Mouse (Mus musculus): ENCODE measurements at regions not wholly inside any gene's neighbourhood (a gene's known extent, or its start where the extent isn't known, plus 50 kb on each side); places are given as distances from the start of the nearest gene placed in this dataset.

DNA sequence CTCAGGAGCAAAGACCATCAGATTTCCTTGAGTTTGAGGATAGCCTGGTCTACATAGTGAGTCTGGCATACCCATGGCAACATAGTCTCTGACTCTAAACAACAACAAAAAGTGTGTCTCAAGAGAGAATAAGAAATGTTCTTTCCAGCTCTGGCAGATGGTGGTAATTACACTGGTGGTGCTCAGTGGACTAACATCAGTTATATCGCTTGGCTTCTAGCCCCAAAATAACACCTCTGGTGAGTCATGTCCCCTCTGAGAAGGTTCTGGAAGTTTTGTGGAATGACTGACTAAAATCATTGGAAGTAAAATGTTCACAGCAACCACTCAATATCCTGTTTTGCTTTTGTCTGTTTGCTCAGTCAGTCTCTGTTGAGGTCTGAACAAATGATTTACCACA, 227.3 kb downstream of the Tm4sf1 start:
- H3K4me3 ChIP-seq (ENCODE audit: low read depth, low read length) = no peak overlapping the region
- 81% methylated on average over 1 of the region's 1 CpGs for WGBS (ENCODE audit: insufficient replicate concordance)
- no peaks in the 10 kb centered on the region for H3K36me3 ChIP-seq (ENCODE audit: control insufficient read depth, insufficient read depth, low read length)
- no peaks in the 10 kb centered on the region for H3K4me1 ChIP-seq (ENCODE audit: control insufficient read depth, insufficient read depth, low read length)
- no peaks in the 10 kb centered on the region for H3K9me3 ChIP-seq (replicated peaks; ENCODE audit: control insufficient read depth, low read length)
- no peak for ATAC-seq (replicated peaks; ENCODE audit: insufficient number of reproducible peaks, low FRiP score, low TSS enrichment)
- no peak overlapping the region for H3K27ac ChIP-seq (ENCODE audit: low read depth, low read length)
- H3K4me2 ChIP-seq = no peak overlapping the region
- no peak overlapping the region for H3K9ac ChIP-seq (ENCODE audit: low read depth, low read length)
- no peaks in the 10 kb centered on the region for H3K27me3 ChIP-seq (ENCODE audit: control insufficient read depth, insufficient read depth, low read length)

- Histone ChIP-seq H3K4me1 (ENCODE audit: control insufficient read depth, insufficient read depth, low read length) (no peaks in the 10 kb centered on the region), H3K27ac (ENCODE audit: low read depth, low read length) (no peak overlapping the region), H3K9ac (ENCODE audit: low read depth, low read length) (no peak overlapping the region), H3K4me2 (no peak overlapping the region), H3K27me3 (ENCODE audit: control insufficient read depth, insufficient read depth, low read length) (no peaks in the 10 kb centered on the region), H3K36me3 (ENCODE audit: control insufficient read depth, insufficient read depth, low read length) (no peaks in the 10 kb centered on the region), H3K4me3 (ENCODE audit: low read depth, low read length) (no peak overlapping the region), H3K9me3 (replicated peaks; ENCODE audit: control insufficient read depth, low read length) (no peaks in the 10 kb centered on the region)
- no peak for ATAC-seq (replicated peaks; ENCODE audit: insufficient number of reproducible peaks, low FRiP score, low TSS enrichment)
- WGBS (ENCODE audit: insufficient replicate concordance) = 69% methylated on average over 4 of the region's 4 CpGs
These were observed 227.8 kb downstream of the Tm4sf1 start for GRCm38 (mm10) chr3:57073962-57074506.

DNA sequence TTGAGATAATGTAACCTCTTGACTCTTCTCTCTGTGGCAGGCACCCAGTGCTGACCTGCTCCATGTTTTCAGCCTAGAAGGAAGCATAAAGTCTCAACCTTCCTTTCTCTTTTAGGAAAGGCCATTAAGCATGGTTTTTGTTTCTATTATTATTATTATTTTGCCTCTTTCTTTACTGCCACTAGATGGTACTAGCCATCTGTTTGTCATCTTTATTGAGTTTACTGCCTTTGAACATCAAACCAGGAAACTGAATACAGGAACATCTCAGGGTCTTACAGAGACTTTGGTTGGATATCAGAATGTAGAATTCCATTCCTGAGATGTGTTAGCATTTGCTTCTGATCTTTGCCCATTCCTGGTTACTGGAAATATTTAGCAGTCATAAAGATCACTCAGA, 268.8 kb downstream of the Tm4sf1 start:
- no peak for ATAC-seq (replicated peaks; ENCODE audit: insufficient number of reproducible peaks, low FRiP score, low TSS enrichment)
- no peak overlapping the region for H3K27ac ChIP-seq (ENCODE audit: low read depth, low read length)
- H3K27me3 ChIP-seq (ENCODE audit: control insufficient read depth, insufficient read depth, low read length) = no peaks in the 10 kb centered on the region
- no peaks in the 10 kb centered on the region for H3K9me3 ChIP-seq (replicated peaks; ENCODE audit: control insufficient read depth, low read length)
- H3K36me3 ChIP-seq (ENCODE audit: control insufficient read depth, insufficient read depth, low read length) = no peaks in the 10 kb centered on the region
- no peak overlapping the region for H3K4me3 ChIP-seq (ENCODE audit: low read depth, low read length)
- H3K4me2 ChIP-seq = no peak overlapping the region
- H3K9ac ChIP-seq (ENCODE audit: low read depth, low read length) = no peak overlapping the region
- H3K4me1 ChIP-seq (ENCODE audit: control insufficient read depth, insufficient read depth, low read length) = no peaks in the 10 kb centered on the region

- Histone ChIP-seq H3K4me3 (ENCODE audit: low read depth, low read length) (no peak overlapping the region), H3K9ac (ENCODE audit: low read depth, low read length) (no peak overlapping the region), H3K36me3 (ENCODE audit: control insufficient read depth, insufficient read depth, low read length) (no peaks in the 10 kb centered on the region), H3K27me3 (ENCODE audit: control insufficient read depth, insufficient read depth, low read length) (no peaks in the 10 kb centered on the region), H3K4me1 (ENCODE audit: control insufficient read depth, insufficient read depth, low read length) (no peaks in the 10 kb centered on the region), H3K9me3 (replicated peaks; ENCODE audit: control insufficient read depth, low read length) (no peaks in the 10 kb centered on the region), H3K4me2 (no peak overlapping the region), H3K27ac (ENCODE audit: low read depth, low read length) (no peak overlapping the region)
- no peak for ATAC-seq (replicated peaks; ENCODE audit: insufficient number of reproducible peaks, low FRiP score, low TSS enrichment)
These were observed 283.6 kb downstream of the Tm4sf1 start for GRCm38 (mm10) chr3:57018171-57018570.

DNA sequence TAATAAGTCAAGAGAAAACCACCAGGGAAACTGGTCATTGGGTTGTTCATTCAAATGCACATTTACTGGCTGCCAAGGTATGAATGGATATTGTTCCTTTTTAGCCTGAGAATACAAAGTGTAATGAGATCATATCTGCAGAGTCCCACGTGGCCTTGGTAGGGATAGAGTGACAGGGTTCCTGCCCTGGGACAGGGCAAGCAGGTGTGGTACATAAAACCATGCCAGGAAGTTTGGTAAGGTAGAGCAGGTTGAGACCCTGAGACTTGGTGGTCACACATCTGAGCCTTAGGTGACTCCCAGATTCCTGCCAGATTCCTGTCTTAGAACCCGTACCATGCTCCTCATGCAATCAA, 320.5 kb downstream of the Tm4sf1 start:
- no peaks in the 10 kb centered on the region for H3K4me1 ChIP-seq (ENCODE audit: control insufficient read depth, insufficient read depth, low read length)
- H3K4me3 ChIP-seq (ENCODE audit: low read depth, low read length) = no peak overlapping the region
- no peaks in the 10 kb centered on the region for H3K36me3 ChIP-seq (ENCODE audit: control insufficient read depth, insufficient read depth, low read length)
- no peak overlapping the region for H3K4me2 ChIP-seq
- H3K9me3 ChIP-seq (replicated peaks; ENCODE audit: control insufficient read depth, low read length) = no peaks in the 10 kb centered on the region
- H3K27me3 ChIP-seq (ENCODE audit: control insufficient read depth, insufficient read depth, low read length) = no peaks in the 10 kb centered on the region
- H3K27ac ChIP-seq (ENCODE audit: low read depth, low read length) = no peak overlapping the region
- no peak overlapping the region for H3K9ac ChIP-seq (ENCODE audit: low read depth, low read length)
- ATAC-seq (replicated peaks; ENCODE audit: insufficient number of reproducible peaks, low FRiP score, low TSS enrichment) = no peak
- WGBS (ENCODE audit: insufficient replicate concordance) = 80% methylated on average over 2 of the region's 2 CpGs

DNA sequence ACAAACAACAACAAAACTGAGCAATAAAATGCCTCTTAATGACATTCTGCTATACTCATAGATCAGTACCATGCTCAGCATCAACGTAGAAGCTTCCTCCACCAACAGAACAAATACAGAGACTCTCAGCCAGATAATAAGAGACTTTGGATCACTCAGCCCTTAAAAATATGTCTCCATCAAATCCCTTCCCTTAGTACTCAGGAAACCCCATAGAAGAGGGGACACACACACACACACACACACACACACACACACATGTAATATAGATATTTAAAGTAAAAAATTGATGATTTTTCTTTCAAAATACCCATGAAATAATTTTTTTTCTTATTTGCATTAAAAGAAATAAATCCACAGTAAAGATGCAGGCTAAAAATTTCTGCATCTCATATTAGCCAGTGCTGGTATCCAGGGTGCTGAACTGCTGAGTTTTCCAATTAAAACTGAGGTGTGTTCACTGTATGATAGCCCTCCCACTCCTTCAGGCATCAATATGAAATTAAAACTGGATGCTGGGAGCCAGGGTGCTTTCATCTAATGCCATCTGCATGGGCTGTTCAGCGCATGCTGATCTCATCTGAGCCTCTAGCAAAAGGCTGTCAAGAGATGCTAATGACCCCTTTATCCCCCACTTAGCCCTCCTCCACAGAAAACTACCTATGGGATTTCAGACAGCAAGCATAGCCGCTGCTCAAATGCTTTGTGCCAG, 321.0 kb downstream of the Tm4sf1 start:
- no peak for ATAC-seq (replicated peaks; ENCODE audit: insufficient number of reproducible peaks, low FRiP score, low TSS enrichment)
- H3K4me2 ChIP-seq = no peak overlapping the region
- H3K27ac ChIP-seq (ENCODE audit: low read depth, low read length) = no peak overlapping the region
- H3K27me3 ChIP-seq (ENCODE audit: control insufficient read depth, insufficient read depth, low read length) = no peaks in the 10 kb centered on the region
- H3K36me3 ChIP-seq (ENCODE audit: control insufficient read depth, insufficient read depth, low read length) = no peaks in the 10 kb centered on the region
- no peaks in the 10 kb centered on the region for H3K9me3 ChIP-seq (replicated peaks; ENCODE audit: control insufficient read depth, low read length)
- H3K9ac ChIP-seq (ENCODE audit: low read depth, low read length) = no peak overlapping the region
- WGBS (ENCODE audit: insufficient replicate concordance) = 60% methylated on average over 3 of the region's 3 CpGs
- H3K4me1 ChIP-seq (ENCODE audit: control insufficient read depth, insufficient read depth, low read length) = no peaks in the 10 kb centered on the region
- H3K4me3 ChIP-seq (ENCODE audit: low read depth, low read length) = no peak overlapping the region

DNA sequence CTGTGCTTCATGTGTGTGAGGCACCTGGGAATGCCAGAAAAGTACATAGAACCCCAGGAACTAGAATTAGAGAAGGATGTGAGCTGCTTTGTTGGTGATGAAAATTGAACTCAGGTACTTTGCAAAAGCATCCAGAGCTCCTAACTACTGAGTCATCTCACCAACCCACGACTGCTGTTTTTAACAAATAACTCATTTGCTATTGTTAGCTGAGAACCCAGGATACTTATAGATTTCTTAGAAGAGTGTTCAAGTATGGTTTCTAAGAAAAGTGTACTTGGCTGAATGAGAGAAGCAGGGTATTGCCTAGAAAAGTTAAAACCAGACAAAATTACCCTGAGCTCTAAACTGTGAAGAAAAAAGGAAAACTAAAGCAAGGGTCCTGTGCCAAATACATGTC, 335.8 kb downstream of the Tm4sf1 start:
- ATAC-seq (replicated peaks; ENCODE audit: insufficient number of reproducible peaks, low FRiP score, low TSS enrichment) = no peak
- Histone ChIP-seq H3K9me3 (replicated peaks; ENCODE audit: control insufficient read depth, low read length) (no peaks in the 10 kb centered on the region), H3K4me1 (ENCODE audit: control insufficient read depth, insufficient read depth, low read length) (no peaks in the 10 kb centered on the region), H3K4me3 (ENCODE audit: low read depth, low read length) (no peak overlapping the region), H3K27me3 (ENCODE audit: control insufficient read depth, insufficient read depth, low read length) (no peaks in the 10 kb centered on the region), H3K9ac (ENCODE audit: low read depth, low read length) (no peak overlapping the region), H3K36me3 (ENCODE audit: control insufficient read depth, insufficient read depth, low read length) (no peaks in the 10 kb centered on the region), H3K27ac (ENCODE audit: low read depth, low read length) (no peak overlapping the region), H3K4me2 (no peak overlapping the region)
- WGBS (ENCODE audit: insufficient replicate concordance) = 81% methylated on average over 1 of the region's 1 CpGs

DNA sequence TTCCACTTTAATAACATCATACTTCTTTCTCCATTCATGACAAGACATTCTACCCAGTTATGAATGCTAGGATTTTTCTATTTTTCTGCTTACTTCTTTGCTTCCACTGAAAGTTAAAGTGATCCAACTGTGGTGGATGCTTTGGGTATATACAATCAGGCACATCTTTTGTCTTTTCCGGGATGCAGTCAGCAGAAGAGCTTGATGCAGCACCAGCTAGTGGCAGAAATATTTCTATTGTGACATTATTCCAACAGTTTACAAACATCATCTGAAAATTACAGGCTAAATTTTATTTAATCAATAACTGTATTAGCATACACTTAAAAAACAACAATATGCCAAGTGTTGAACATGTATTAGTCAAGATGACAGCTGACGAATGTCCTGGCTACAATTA, 336.3 kb downstream of the Tm4sf1 start:
- no peaks in the 10 kb centered on the region for H3K9me3 ChIP-seq (replicated peaks; ENCODE audit: control insufficient read depth, low read length)
- no peak overlapping the region for H3K4me3 ChIP-seq (ENCODE audit: low read depth, low read length)
- ATAC-seq (replicated peaks; ENCODE audit: insufficient number of reproducible peaks, low FRiP score, low TSS enrichment) = no peak
- H3K9ac ChIP-seq (ENCODE audit: low read depth, low read length) = no peak overlapping the region
- no peaks in the 10 kb centered on the region for H3K36me3 ChIP-seq (ENCODE audit: control insufficient read depth, insufficient read depth, low read length)
- H3K27ac ChIP-seq (ENCODE audit: low read depth, low read length) = no peak overlapping the region
- H3K4me1 ChIP-seq (ENCODE audit: control insufficient read depth, insufficient read depth, low read length) = no peaks in the 10 kb centered on the region
- no peaks in the 10 kb centered on the region for H3K27me3 ChIP-seq (ENCODE audit: control insufficient read depth, insufficient read depth, low read length)
- WGBS (ENCODE audit: insufficient replicate concordance) = 73% methylated on average over 2 of the region's 2 CpGs
- no peak overlapping the region for H3K4me2 ChIP-seq

DNA sequence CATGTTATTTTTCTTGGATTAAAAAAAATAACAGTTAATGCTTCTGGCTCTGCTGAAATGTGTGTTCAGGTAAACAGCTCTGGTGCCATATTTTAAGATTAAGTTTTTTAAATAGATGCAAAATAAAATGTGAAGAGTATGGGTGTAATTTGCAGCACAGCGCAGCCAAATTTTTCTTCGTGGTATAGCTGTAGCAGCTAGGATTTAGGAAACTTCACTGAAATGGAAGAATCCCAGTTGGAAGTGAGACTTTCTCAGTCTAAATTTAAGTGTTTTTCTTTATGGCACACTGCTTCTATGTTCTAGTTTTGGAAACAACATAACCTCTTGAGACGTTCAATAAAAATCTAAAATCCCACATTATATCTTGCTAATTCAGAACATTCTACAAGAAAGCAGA, 337.6 kb downstream of the Tm4sf1 start:
- Histone ChIP-seq H3K9me3 (replicated peaks; ENCODE audit: control insufficient read depth, low read length) (no peaks in the 10 kb centered on the region), H3K9ac (ENCODE audit: low read depth, low read length) (no peak overlapping the region), H3K27ac (ENCODE audit: low read depth, low read length) (no peak overlapping the region), H3K4me1 (ENCODE audit: control insufficient read depth, insufficient read depth, low read length) (no peaks in the 10 kb centered on the region), H3K36me3 (ENCODE audit: control insufficient read depth, insufficient read depth, low read length) (no peaks in the 10 kb centered on the region), H3K27me3 (ENCODE audit: control insufficient read depth, insufficient read depth, low read length) (no peaks in the 10 kb centered on the region), H3K4me3 (ENCODE audit: low read depth, low read length) (no peak overlapping the region), H3K4me2 (no peak overlapping the region)
- WGBS (ENCODE audit: insufficient replicate concordance) = 86% methylated on average over 3 of the region's 3 CpGs
- no peak for ATAC-seq (replicated peaks; ENCODE audit: insufficient number of reproducible peaks, low FRiP score, low TSS enrichment)
